Mouse (Mus musculus) heart, postnatal 36 days (tissue): ENCODE results near the gene Tmem37. TPM values are rescaled to one million over a fixed set of nuclear protein-coding genes. Genes with fewer than 3 reads are reported as not detected.
A peak's percentile ranks its signal among the peaks of the same experiment; 100 is the strongest.

Experiments used
- DNase-seq, 2 experiments: peaks; one replicate each; pipeline ENCODE4 v3.0.0; 2021 to 2022
- intact Hi-C: fragments of 180-260 bp; cut with DNase I; formaldehyde crosslinking; loops from one replicate; pipeline ENCODE4 v1.15.1; 2025
- total RNA-seq, 2 experiments: library from RNA; stranded (reverse); gene quantifications; 2 replicates each; pipeline ENCODE4 v1.2.3; 2021

Tmem37 gene
- total RNA-seq, 2 experiments from 2014 or later, result 5.4 to 8.8 TPM

GRCm38 (mm10) chr1:120098327-120098726 lies 24.5 kb upstream of the Tmem37 start:
- DNase-seq, result peak; percentile 71 to 83
- intact Hi-C loops, result loop anchor here (1.0 to 10.0 kb wide), 4 partner anchors 22 to 274 kb away; partner anchors contain the start of genes 3110009E18Rik and Dbi

- DNase-seq, result no peak
- intact Hi-C loops, result loop anchor here (10.0 kb wide), 1 partner anchor 270 kb away; no protein-coding TSS in a partner anchor
Observed at GRCm38 (mm10) chr1:120094920-120095319, 21.0 kb upstream of the Tmem37 start.

DNA sequence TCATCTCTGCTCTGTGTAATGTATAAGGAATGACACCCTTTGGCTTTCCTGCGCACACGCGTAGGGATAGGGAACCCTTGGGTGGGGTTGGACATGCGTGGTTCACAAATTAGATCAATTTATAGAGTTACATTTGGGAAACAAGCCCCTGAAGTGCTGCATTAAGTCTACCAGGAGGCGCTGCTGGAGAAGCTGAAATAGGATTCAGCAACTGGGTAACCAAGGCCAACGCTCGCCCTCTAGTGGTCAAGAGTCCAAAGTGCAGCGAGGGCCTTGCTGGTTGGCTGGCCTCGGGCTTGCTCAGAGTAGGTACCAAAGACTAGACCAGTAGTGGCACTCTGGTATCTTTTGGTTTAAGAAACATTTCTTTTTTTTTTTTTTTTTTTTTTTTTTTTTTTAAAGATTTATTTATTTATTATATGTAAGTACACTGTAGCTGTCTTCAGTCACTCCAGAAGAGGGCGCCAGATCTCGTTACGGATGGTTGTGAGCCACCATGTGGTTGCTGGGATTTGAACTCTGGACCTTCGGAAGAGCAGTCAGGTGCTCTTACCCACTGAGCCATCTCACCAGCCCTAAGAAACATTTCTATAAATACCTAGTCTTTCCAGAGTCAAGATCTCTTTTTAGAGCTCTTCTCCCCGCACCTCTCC lies 19.7 kb upstream of the Tmem37 start:
- DNase-seq, result peak; percentile 85 to 89
- intact Hi-C loops, result loop anchor here (1.0 to 10.0 kb wide), 2 partner anchors 60 to 269 kb away; no protein-coding TSS in a partner anchor

DNA sequence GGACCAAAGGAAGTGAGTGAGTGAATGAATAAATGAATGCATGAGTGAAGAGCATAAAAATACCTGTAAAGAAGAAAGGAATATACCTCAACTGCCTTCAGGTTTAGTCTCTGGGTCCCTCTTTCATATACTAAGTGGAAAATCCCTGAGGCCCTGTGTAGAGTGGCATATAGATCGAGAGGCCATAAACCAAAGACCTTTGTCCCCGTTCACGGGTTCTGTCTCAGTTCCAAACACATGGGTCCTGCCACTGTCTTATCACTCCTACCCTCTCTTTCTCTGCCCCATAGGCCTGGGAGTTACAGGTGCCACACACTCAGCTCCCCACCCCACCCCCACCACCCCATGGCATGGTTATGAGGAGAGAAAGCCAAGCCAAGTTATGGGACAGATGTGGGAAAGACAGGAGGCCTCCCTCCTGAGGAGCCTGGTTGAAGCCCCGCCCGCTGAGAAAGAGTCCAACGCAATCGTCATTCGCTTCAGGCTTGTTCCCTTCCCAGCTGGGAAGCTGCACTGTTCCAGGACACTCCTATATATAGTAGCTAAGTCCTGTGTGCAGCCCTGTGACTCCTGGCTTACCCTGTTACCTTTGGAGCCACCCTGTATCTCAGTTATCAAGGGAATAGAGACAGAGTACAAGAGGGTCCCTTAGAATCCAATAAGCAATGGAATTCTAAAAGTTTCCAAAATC lies 17.2 kb upstream of the Tmem37 start:
- intact Hi-C loops, result loop anchor here (10.0 kb wide), 1 partner anchor 266 kb away; no protein-coding TSS in a partner anchor
- DNase-seq, result peak in 1 of 2 experiments; percentile 16

DNA sequence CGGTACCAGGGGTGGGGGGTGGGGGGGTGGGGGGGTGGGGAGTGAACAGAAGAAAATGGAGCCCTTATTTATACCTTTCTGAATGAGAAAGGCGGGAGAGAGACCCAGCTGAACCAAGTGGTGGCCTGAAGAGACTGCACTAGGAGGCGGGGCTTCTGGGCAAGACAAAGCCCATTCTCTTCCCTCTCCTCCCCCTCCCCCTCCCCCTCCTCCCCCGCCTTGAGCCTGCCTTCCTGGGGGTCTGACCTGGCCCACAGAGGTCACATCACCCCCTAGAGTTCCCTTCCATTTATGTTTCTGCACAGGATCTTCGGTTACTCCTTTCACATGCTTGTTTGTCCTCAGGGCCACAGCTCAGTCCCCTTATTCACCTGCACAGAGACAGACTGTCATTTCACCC lies 15.3 kb upstream of the Tmem37 start:
- intact Hi-C loops, result no loop called here
- no peak for DNase-seq

- intact Hi-C loops, result no loop called here
- no peak for DNase-seq
Observed at GRCm38 (mm10) chr1:120086644-120087043, 12.8 kb upstream of the Tmem37 start.

- no peak for DNase-seq
- intact Hi-C loops, result no loop called here
Observed at GRCm38 (mm10) chr1:120085696-120086095, 11.8 kb upstream of the Tmem37 start.

DNA sequence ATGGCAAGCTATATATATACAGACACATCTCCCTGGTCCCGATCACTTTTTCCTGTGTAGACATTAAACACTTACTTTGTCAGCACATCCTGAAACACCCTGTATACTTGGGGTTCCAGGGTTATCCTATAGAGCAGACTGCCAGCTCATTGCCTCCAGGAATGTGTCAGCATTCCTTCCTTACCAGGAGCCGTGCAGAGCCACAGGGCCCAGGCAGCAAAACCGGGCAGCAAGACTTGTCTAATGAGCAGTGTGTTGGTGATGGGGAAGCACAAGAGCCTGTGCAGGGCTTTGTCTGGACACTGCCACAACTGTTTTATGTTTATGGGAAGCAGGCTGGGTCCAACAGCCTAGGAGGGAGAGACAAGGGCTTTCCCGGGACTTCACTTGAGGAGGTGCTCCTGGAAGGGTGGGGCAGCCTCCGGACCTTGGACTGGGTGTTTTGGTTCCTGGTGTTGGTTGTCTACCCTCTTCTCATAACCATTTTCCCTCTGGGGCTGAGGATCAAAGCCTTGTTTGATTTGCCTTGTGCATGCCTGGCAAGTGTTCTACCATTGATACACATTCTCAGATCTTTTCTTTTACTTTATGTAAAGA lies 10.1 kb upstream of the Tmem37 start:
- no peak for DNase-seq
- intact Hi-C loops, result no loop called here

DNA sequence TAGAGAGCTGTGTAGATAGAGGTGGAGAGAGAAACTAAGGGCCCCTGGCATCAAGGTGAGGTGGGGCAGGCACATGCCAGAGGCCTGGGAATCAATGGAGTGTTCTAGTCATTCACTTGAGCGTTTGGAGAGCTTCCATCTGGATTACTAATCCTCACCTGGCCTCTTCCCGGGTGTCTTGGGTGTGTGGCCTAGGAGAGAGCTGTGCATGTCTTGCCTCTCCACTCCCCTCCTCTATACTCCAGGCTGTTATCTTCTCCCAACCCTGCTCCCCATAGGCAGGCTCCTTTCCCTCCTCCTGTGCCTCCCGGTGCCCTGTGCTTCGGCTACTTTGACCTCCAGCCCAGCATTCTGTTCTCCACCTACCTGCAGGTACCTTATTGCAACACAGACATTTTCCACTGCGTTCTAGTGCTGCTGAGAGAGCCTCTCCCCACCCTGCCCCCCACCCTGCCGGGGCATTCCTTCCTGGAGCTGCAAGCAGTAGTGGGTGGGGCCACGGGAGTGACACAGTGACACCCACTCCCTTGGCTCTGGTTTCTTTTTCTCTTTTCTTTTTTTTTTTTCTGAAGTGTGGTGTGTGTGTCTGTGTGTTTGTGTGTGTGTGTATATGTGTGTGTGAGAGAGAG lies 9.2 kb upstream of the Tmem37 start:
- intact Hi-C loops, result no loop called here
- no peak for DNase-seq

GRCm38 (mm10) chr1:120080632-120081031 lies 6.8 kb upstream of the Tmem37 start:
- no peak for DNase-seq
- intact Hi-C loops, result no loop called here

DNA sequence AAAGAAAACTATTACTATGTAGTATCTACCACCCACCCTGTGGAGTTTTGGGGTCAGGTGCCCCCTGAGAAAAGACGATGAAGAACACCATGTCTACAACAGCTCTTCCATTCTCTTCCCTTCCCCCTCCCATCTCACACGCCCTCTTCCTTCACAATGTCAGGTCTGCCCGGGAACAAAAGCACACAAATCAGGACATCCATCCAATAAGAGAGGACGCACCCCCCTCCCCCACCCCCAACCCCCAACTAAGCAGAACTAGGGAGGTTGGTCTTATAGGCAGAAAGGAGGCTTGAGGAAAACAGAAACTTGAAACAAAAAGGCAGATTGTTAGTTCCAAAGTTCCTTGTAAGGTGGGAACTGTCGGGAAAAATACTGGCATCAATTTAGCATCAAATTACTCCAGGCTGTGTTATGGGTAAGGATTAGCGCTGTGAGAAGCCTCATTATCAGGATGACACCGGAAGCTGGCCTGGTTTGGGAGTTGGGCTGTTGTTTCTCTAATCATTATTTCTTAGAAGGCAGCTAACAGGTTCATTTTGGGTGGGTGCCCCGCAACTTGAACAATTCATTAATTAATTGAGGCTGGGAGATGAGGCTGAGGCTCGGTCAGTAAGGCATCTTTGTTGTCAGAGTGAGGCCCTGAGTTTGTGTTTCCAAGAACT lies 4.0 kb upstream of the Tmem37 start:
- intact Hi-C loops, result no loop called here
- no peak for DNase-seq

GRCm38 (mm10) chr1:120075507-120075906 lies 1.6 kb upstream of the Tmem37 start:
- no peak for DNase-seq
- intact Hi-C loops, result no loop called here

- intact Hi-C loops, result no loop called here
- peak in 1 of 2 experiments; percentile 22 for DNase-seq
Observed at GRCm38 (mm10) chr1:120074931-120075330, 1.1 kb upstream of the Tmem37 start.

DNA sequence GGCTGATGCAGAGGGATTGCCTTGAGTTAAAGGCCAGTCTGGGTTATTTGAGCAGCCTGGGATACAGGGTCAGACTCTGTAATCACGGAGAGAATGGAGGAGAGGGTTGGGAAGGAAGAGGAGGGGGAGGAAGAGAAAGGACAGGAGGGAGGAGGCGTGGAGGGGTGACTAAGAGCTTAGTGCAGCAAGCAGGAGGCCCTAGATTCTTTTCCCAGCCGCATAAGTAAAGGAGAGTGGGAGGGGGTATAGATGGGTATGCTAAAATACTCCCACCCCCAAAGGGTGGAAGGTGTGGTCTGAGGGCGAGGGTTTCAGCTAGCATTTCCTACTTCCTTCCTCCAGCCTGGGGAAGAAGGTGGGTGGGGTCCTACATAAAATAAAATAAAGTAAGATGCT lies 431 bp upstream of the Tmem37 start:
- DNase-seq, result no peak
- intact Hi-C loops, result no loop called here

DNA sequence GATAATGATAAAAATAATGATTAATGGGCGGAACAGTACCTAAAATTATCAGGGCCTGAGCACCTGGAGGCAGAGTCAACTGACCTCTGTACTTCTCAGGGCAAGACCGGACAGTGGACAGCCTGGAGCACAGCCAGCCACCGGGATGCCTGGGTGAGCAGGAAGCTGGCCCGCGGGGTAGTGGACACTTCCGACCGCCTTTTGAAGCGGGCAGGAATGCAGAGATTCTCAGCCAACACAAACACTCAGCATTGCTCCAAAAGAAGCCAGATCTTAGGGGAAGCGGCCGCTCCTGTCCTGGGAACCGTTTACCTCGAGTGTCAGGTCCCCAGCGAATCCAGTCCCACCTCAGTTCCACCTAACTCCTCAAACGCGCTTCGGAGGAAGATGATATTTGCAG lies 974 bp downstream of the Tmem37 start:
- DNase-seq, result peak; percentile 37 to 39
- intact Hi-C loops, result no loop called here

GRCm38 (mm10) chr1:120071133-120071532 lies 2.7 kb downstream of the Tmem37 start:
- no peak for DNase-seq
- intact Hi-C loops, result no loop called here

GRCm38 (mm10) chr1:120070168-120070567 lies 3.7 kb downstream of the Tmem37 start:
- no peak for DNase-seq
- intact Hi-C loops, result no loop called here

- intact Hi-C loops, result no loop called here
- no peak for DNase-seq
Observed at GRCm38 (mm10) chr1:120069120-120069519, 4.8 kb downstream of the Tmem37 start.

- intact Hi-C loops, result no loop called here
- no peak for DNase-seq
Observed at GRCm38 (mm10) chr1:120066625-120067024, 7.2 kb downstream of the Tmem37 start.

GRCm38 (mm10) chr1:120066159-120066558 lies 7.7 kb downstream of the Tmem37 start:
- no peak for DNase-seq
- intact Hi-C loops, result no loop called here
